Mouse (Mus musculus) CH12.LX (cell line): Measurements from ENCODE around the gene Psma7. TPM values are rescaled to one million over a fixed set of nuclear protein-coding genes. Genes with fewer than 3 reads are reported as not detected.

Experiments used
- DNase-seq: peaks from one replicate; pipeline ENCODE4 v3.0.0-alpha.2; 2013; ENCODE audit errors: extremely low read depth
- H3K27ac ChIP-seq: 2 replicates; pipeline ENCODE4 v1.5.1; 2012; ENCODE audit warnings: low read depth, mild to moderate bottlenecking, control low read depth, moderate library complexity; ENCODE audit not compliant: insufficient read depth
- H3K27me3 ChIP-seq: replicated peaks from 2 replicates; pipeline ENCODE3; 2012; ENCODE audit warnings: inconsistent platforms
- H3K36me3 ChIP-seq, 2 experiments: replicated peaks in 1 of 2; 2 replicates each; pipeline versions ENCODE3 to v1.6.1; 2012; ENCODE audit warnings: inconsistent platforms in 1 of 2, low read length in 1 of 2, mild to moderate bottlenecking in 1 of 2, mixed read lengths in 1 of 2, moderate library complexity in 1 of 2; ENCODE audit not compliant: control insufficient read depth in 1 of 2, insufficient read depth in 1 of 2
- H3K4me1 ChIP-seq, 2 experiments: 2 replicates each; pipeline ENCODE4 v1.6.1; 2012; ENCODE audit warnings: inconsistent platforms in 1 of 2, moderate library complexity in 1 of 2; ENCODE audit not compliant: insufficient read depth in 2 of 2, control insufficient read depth in 1 of 2
- H3K4me2 ChIP-seq: 2 replicates; pipeline ENCODE4 v1.6.1; 2012; ENCODE audit warnings: low read depth, mild to moderate bottlenecking, control low read depth; ENCODE audit not compliant: poor library complexity, insufficient read depth, severe bottlenecking
- H3K4me3 ChIP-seq, 3 experiments: fragments of 150-350 bp in 1 of 3; sonication (generic) in 1 of 3; replicated peaks in 1 of 3; 2 replicates each; pipeline versions ENCODE3 to v1.5.1; 2011 to 2012; ENCODE audit warnings: low read depth in 2 of 3, low read length in 2 of 3, mild to moderate bottlenecking in 2 of 3, moderate library complexity in 2 of 3, control low read depth in 1 of 3, improper control_type of control experiment in 1 of 3, inconsistent platforms in 1 of 3, mixed read lengths in 1 of 3; ENCODE audit not compliant: poor library complexity in 1 of 3
- H3K79me2 ChIP-seq: replicated peaks from 2 replicates; pipeline ENCODE4 v1.6.1; 2012; ENCODE audit warnings: mild to moderate bottlenecking, moderate library complexity; ENCODE audit not compliant: control insufficient read depth, poor library complexity, insufficient read depth, severe bottlenecking; ENCODE audit errors: extremely low read depth
- H3K9ac ChIP-seq: 2 replicates; pipeline ENCODE4 v1.6.1; 2012; ENCODE audit warnings: low read depth, mild to moderate bottlenecking, control low read depth, moderate library complexity; ENCODE audit not compliant: insufficient read depth
- H3K9me3 ChIP-seq: replicated peaks from 2 replicates; pipeline ENCODE3; 2012; ENCODE audit warnings: low read length, inconsistent platforms, mixed read lengths
- BHLHE40 ChIP-seq: IDR thresholded peaks from 2 replicates; pipeline ENCODE4 v1.6.1; 2011; ENCODE audit warnings: mild to moderate bottlenecking, low read depth, low read length, improper control_type of control experiment
- CHD1 ChIP-seq: IDR thresholded peaks from 2 replicates; pipeline ENCODE4 v1.6.1; 2012; ENCODE audit warnings: low read depth, low read length, improper control_type of control experiment, inconsistent platforms
- CHD2 ChIP-seq: IDR thresholded peaks from 2 replicates; pipeline ENCODE4 v1.6.1; 2011; ENCODE audit warnings: low read length, improper control_type of control experiment
- CTCF ChIP-seq, 2 experiments: IDR thresholded peaks in 1 of 2; conservative IDR thresholded peaks in 1 of 2; 2 replicates each; pipeline ENCODE4 v1.5.1; 2011 to 2012; ENCODE audit warnings: low read depth in 2 of 2, low read length in 2 of 2, improper control_type of control experiment in 1 of 2, inconsistent platforms in 1 of 2, mild to moderate bottlenecking in 1 of 2, moderate library complexity in 1 of 2
- ELF1 ChIP-seq: IDR thresholded peaks from 2 replicates; pipeline ENCODE4 v1.6.1; 2014; ENCODE audit warnings: low read depth, mild to moderate bottlenecking, inconsistent platforms, low read length, improper control_type of control experiment
- ETS1 ChIP-seq: conservative IDR thresholded peaks from 2 replicates; pipeline ENCODE4 v1.6.1; 2012; ENCODE audit warnings: low read depth, mild to moderate bottlenecking, inconsistent platforms, low read length, improper control_type of control experiment, moderate library complexity
- GABPA ChIP-seq: IDR thresholded peaks from 2 replicates; pipeline ENCODE4 v1.6.1; 2012; ENCODE audit warnings: low read depth, low read length, improper control_type of control experiment, inconsistent platforms; ENCODE audit not compliant: insufficient replicate concordance
- HCFC1 ChIP-seq: IDR thresholded peaks from 2 replicates; pipeline ENCODE4 v1.6.1; 2012; ENCODE audit warnings: low read depth, mild to moderate bottlenecking, inconsistent platforms, low read length, improper control_type of control experiment
- IRF4 ChIP-seq: IDR thresholded peaks from 2 replicates; pipeline ENCODE4 v1.6.1; 2014; ENCODE audit warnings: low read depth, mild to moderate bottlenecking, inconsistent platforms, low read length, improper control_type of control experiment
- JUND ChIP-seq: conservative IDR thresholded peaks from 2 replicates; pipeline ENCODE4 v1.6.1; 2011; ENCODE audit warnings: low read depth, low read length, improper control_type of control experiment
- KAT2A ChIP-seq: IDR thresholded peaks from 2 replicates; pipeline ENCODE4 v1.6.1; 2012; ENCODE audit warnings: low read length, improper control_type of control experiment, inconsistent platforms; ENCODE audit not compliant: insufficient replicate concordance
- MAFK ChIP-seq: IDR thresholded peaks from 2 replicates; pipeline ENCODE4 v1.6.1; 2011; ENCODE audit warnings: low read length, improper control_type of control experiment; ENCODE audit not compliant: insufficient replicate concordance
- MAX ChIP-seq: IDR thresholded peaks from 2 replicates; pipeline ENCODE4 v1.6.1; 2011; ENCODE audit warnings: low read length, improper control_type of control experiment
- MAZ ChIP-seq: IDR thresholded peaks from 2 replicates; pipeline ENCODE4 v1.6.1; 2012; ENCODE audit warnings: low read depth, mild to moderate bottlenecking, inconsistent platforms, low read length, improper control_type of control experiment, moderate library complexity
- MEF2A ChIP-seq: IDR thresholded peaks from 2 replicates; pipeline ENCODE4 v1.6.1; 2014; ENCODE audit warnings: low read depth, mild to moderate bottlenecking, inconsistent platforms, low read length, improper control_type of control experiment, borderline replicate concordance
- MXI1 ChIP-seq: IDR thresholded peaks from 2 replicates; pipeline ENCODE4 v1.6.1; 2011; ENCODE audit warnings: mild to moderate bottlenecking, low read depth, low read length, improper control_type of control experiment
- MYC ChIP-seq: IDR thresholded peaks from 2 replicates; pipeline ENCODE4 v1.6.1; 2011; ENCODE audit warnings: low read depth, mild to moderate bottlenecking, improper control_type of control experiment, low read length
- NELFE ChIP-seq: IDR thresholded peaks from 2 replicates; pipeline ENCODE4 v1.6.1; 2011; ENCODE audit warnings: low read depth, low read length, improper control_type of control experiment
- NRF1 ChIP-seq: IDR thresholded peaks from 2 replicates; pipeline ENCODE4 v1.6.1; 2014; ENCODE audit warnings: low read depth, mild to moderate bottlenecking, inconsistent platforms, low read length, improper control_type of control experiment, moderate library complexity
- POLR2A ChIP-seq: IDR thresholded peaks from 2 replicates; pipeline ENCODE4 v1.6.1; 2011; ENCODE audit warnings: low read depth, mild to moderate bottlenecking, improper control_type of control experiment, low read length
- POLR2AphosphoS2 ChIP-seq: IDR thresholded peaks from 2 replicates; pipeline ENCODE4 v1.6.1; 2011; ENCODE audit warnings: low read depth, low read length, improper control_type of control experiment
- RCOR1 ChIP-seq: conservative IDR thresholded peaks from 2 replicates; pipeline ENCODE4 v1.6.1; 2012; ENCODE audit warnings: low read depth, mild to moderate bottlenecking, inconsistent platforms, low read length, improper control_type of control experiment
- SIN3A ChIP-seq: IDR thresholded peaks from 2 replicates; pipeline ENCODE4 v1.6.1; 2012; ENCODE audit warnings: low read length, improper control_type of control experiment, inconsistent platforms
- TCF12 ChIP-seq: IDR thresholded peaks from 2 replicates; pipeline ENCODE4 v1.6.1; 2014; ENCODE audit warnings: low read depth, mild to moderate bottlenecking, inconsistent platforms, low read length, improper control_type of control experiment
- USF1 ChIP-seq: IDR thresholded peaks from 2 replicates; pipeline ENCODE4 v1.6.1; 2014; ENCODE audit warnings: low read depth, mild to moderate bottlenecking, inconsistent platforms, low read length, improper control_type of control experiment
- USF2 ChIP-seq: conservative IDR thresholded peaks from 2 replicates; pipeline ENCODE4 v1.6.1; 2011; ENCODE audit warnings: low read depth, low read length, improper control_type of control experiment
- ZC3H11A ChIP-seq: IDR thresholded peaks from 2 replicates; pipeline ENCODE4 v1.6.1; 2012; ENCODE audit warnings: low read depth, mild to moderate bottlenecking, inconsistent platforms, low read length, improper control_type of control experiment
- ZKSCAN1 ChIP-seq: IDR thresholded peaks from 2 replicates; pipeline ENCODE4 v1.6.1; 2012; ENCODE audit warnings: low read depth, inconsistent platforms, low read length, improper control_type of control experiment, borderline replicate concordance
- ZMIZ1 ChIP-seq: IDR thresholded peaks from 2 replicates; pipeline ENCODE4 v1.6.1; 2012; ENCODE audit warnings: low read depth, mild to moderate bottlenecking, inconsistent platforms, low read length, improper control_type of control experiment
- dilution Hi-C: fragments of 300-500 bp; cut with MboI; formaldehyde crosslinking; loops from 2 replicates; pipeline ENCODE4 v1.14.3; 2020; ENCODE audit warnings: low sequenced_read_pairs; ENCODE audit not compliant: extremely low pct_unique_long_range_greater_than_20kb, extremely low pct_ligation_motif_present
- in situ Hi-C: fragments of 300-500 bp; cut with MboI; formaldehyde crosslinking; loops from 3 replicates; pipeline ENCODE4 v1.14.3; 2019; ENCODE audit warnings: low sequenced_read_pairs, low pct_ligation_motif_present, low pct_unique_long_range_greater_than_20kb, mixed read lengths
- polyA plus RNA-seq: library from polyadenylated mRNA; unstranded; fragments of >175 nt; gene quantifications from 2 replicates; pipeline ENCODE4 v1.2.1, GENCODE M21; 2012; ENCODE audit warnings: low read depth; ENCODE audit not compliant: insufficient read length
- total RNA-seq, 2 experiments: library from RNA; depleted of rRNA; stranded (reverse); fragments of 300-350 nt in 1 of 2; fragments of >200 nt in 1 of 2; gene quantifications; 2 replicates each; pipeline ENCODE4 v1.2.3; 2012 to 2014

Gene Psma7
- total and polyA plus RNA-seq, 3 experiments, result 443 to 569 (median 466) TPM

DNA sequence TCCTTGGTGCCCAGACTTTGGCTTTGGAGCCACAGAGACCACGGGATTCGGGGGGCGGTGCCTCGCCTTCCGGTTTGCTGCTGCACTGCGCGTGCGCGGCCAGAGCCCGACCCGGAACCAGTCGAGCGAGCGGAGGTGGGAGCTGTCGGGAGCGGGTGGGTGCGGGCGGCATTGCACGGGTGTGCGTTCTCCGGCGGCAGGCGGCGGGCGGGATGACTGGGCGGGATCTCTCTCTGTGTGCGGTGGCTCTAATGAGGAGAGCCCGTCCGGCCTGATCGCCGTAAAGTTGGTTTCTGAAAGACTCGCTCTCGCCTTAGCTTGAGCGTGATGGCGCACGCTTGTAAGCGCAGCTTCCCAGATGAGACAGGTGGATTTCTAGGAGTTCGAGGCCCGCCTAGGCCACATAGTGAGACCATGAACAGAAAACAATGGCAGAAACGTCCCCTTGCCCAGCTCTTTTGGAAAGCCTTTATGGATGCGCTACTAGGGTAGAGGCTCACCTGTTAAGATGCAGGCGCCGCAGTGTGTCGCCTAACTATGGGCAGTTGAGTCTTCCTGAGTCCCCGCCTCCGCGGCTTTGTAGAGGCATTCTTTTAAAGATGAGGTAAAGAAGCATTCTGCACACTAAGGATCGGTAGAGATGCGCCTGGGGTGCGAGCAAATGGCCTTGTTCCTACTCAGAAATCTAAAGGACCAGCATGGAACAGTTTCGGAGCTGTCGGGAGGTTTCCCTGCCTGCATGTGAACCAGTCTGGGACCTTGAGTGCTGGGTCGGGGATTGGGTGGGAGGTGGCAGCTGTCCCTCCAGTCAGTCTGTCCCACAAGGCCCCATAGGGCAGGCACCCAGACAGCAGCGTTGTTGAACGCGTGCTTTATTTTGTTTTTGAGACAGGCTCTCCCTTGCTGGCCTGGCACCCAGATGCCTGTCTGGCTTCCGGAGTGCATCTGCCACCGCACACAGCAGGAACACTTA, 28.5 kb upstream of the Psma7 start, which contains the start of gene Mtg2:
TSS of gene Mtg2 (plus strand) at position 108 of the 973 bp plus-strand sequence.
- H3K9ac ChIP-seq, result peak within 1 kb of the TSS; percentile 86
- in situ Hi-C loops (no loop called here), dilution Hi-C loops (loop anchor here (25.0 kb wide), 1 partner anchor 158 kb away; no protein-coding TSS in a partner anchor)
- peaks cover 14 to 40% of the 10 kb centered on the region in 2 experiments for H3K36me3 ChIP-seq
- peak within 1 kb of the TSS; percentile 94 for H3K4me2 ChIP-seq
- peak within 1 kb of the TSS; percentile 87 to 92 (median 90) for H3K4me3 ChIP-seq
- TF ChIP-seq POLR2A, result peak; percentile 90
- peak; percentile 72; the same call in 1 of the 2 replicates for TF ChIP-seq MAZ
- TF ChIP-seq ETS1, result no peak
- peak; percentile 76 for TF ChIP-seq MAX
- peak; percentile 81 for TF ChIP-seq MYC
- TF ChIP-seq MEF2A, result 0 out of 2 replicates have a peak, but pooled peaks have one; percentile 12
- peak; percentile 92 for TF ChIP-seq CHD2
- TF ChIP-seq POLR2AphosphoS2, result peak; percentile 87
- TF ChIP-seq JUND, result no peak
- TF ChIP-seq USF2, result no peak
- peak; percentile 70 for TF ChIP-seq BHLHE40
- peak; percentile 93 for TF ChIP-seq MXI1
- 0 out of 2 replicates have a peak, but pooled peaks have one; percentile 10 for TF ChIP-seq RCOR1
- no peak for TF ChIP-seq MAFK
- TF ChIP-seq KAT2A, result peak; percentile 85; the same call in 1 of the 2 replicates
- peak; percentile 89 for TF ChIP-seq HCFC1
- no peak for TF ChIP-seq CTCF (conservative IDR thresholded peaks at IDR 0.05 in 1 of 2, IDR thresholded peaks at IDR 0.05 in 1 of 2; ENCODE audit: low read depth in 2 of 2, low read length in 2 of 2)
- TF ChIP-seq ZMIZ1, result peak; percentile 89
- peak; percentile 86 for TF ChIP-seq TCF12
- TF ChIP-seq IRF4, result peak; percentile 58; the same call in 1 of the 2 replicates
- TF ChIP-seq CHD1, result no peak
- peak; percentile 95 for TF ChIP-seq NRF1
- no peak; the same call in 1 of the 2 replicates for TF ChIP-seq GABPA
- no peak for TF ChIP-seq ZC3H11A
- TF ChIP-seq SIN3A, result peak; percentile 95
- peak; percentile 97 for TF ChIP-seq NELFE
- no peak for TF ChIP-seq ZKSCAN1
- no peak; the same call in 1 of the 2 replicates for TF ChIP-seq USF1
- TF ChIP-seq ELF1, result peak; percentile 92
- TF ChIP-seq, all 38 proteins: peak for 19
- Histone ChIP-seq H3K4me1 (peaks cover 10 to 22% of the 10 kb centered on the region in 2 experiments), H3K27me3 (no peaks in the 10 kb centered on the region), H3K27ac (no peak within 1 kb of the TSS), H3K9me3 (no peaks in the 10 kb centered on the region), H3K79me2 (peaks cover 4% of the 10 kb centered on the region; the same call in 1 of the 2 replicates)
- peak; percentile 87 for DNase-seq
